Mouse (Mus musculus) embryo, embryonic 11.5 days (tissue): Measurements from ENCODE around the gene Zfp36l1.

Experiments used
- DNase-seq: peaks from one replicate; pipeline ENCODE4 v3.0.0-alpha.2; 2012; ENCODE audit warnings: low read depth, low spot score

The Zfp36l1 gene

GRCm38 (mm10) chr12:80131359-80132249 is 18.8 kb upstream of the Zfp36l1 start:
- no peak for DNase-seq

DNA sequence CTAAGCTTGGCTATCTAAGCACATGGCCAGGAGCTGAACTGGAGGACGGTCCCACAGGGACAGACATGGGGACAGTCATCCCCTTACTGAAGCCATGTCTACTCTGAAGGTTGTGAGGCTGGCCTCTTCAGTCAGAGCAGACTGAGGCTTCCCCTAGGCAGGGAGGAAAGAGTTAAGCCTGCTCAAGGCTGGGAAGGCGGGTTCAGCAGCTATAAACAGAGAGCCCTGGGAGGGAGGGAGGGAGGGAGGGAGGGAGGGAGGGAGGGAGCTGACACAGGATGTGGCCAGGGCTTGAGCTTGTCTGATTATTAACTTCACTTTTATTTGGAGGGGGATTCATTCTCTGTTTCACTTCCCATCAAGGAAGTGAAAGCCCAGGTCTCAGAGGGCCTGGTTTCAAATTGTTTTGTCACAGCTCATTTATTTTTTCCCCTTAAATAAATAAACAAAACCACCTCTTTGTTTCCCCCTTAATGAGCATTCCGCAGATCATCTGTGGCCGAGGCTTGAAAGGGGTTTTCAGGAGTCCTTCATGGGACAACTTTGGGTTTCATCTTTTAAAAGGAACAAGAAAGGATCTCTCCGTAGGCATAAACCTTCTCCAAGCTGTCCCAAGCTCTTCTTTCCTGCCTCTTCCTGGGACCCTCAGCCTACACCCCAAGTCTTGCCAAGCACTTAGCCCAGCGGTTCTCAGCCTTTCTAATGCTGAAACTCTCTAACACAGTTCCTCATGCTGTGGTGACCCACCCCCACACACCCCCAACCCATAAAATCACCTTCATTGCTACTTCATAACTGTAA is 17.9 kb upstream of the Zfp36l1 start:
- no peak for DNase-seq

GRCm38 (mm10) chr12:80129531-80129930 is 16.7 kb upstream of the Zfp36l1 start:
- no peak for DNase-seq

DNA sequence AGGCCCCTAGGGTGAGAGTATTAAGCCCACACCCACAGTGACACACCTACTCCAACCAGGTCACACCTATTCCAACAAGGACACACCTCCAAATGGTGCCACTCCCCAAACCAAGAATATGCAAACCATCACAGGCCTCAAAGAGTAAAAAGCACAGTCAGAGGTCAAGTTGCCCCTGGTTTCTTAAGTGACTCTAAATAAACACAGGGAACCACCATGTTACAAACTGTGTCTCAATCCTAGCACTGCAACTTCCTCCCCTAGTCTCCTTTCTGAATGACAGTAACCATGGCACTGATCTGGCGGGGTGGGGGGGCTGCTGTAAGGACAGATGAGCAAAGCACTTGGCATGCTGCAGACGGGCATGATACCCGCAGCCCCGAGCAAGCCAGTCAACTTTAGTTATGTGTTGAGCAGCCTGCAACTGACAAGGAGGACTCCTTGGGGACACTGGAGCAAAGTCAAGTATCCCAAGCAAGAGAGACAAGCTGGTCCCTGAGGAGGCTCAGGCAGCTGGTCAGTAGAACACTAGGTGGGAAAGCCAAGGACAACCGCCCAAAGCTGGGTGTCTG is 14.5 kb upstream of the Zfp36l1 start:
- DNase-seq = no peak

DNA sequence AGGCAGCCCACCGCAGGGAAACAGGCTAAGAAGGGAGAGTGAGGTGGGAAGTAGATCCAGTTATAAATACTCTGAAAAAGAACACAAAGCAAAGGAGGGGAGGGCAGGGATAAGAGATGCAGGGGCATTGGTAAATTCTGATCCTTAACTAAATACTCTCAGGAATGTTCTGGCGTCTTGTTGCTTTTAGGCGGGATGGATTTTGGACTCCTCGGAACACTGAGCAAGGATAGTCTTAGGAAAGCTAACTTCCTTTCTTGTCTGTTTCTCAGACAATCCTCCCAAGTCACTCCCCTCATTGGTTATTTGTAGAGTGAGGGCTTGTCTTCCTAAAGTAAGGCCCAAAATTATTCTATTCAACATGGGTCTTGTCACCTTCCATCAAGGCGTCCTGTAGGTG is 12.5 kb upstream of the Zfp36l1 start:
- no peak for DNase-seq

GRCm38 (mm10) chr12:80124756-80125155 is 11.9 kb upstream of the Zfp36l1 start:
- no peak for DNase-seq

GRCm38 (mm10) chr12:80124211-80124610 is 11.4 kb upstream of the Zfp36l1 start:
- no peak for DNase-seq

DNA sequence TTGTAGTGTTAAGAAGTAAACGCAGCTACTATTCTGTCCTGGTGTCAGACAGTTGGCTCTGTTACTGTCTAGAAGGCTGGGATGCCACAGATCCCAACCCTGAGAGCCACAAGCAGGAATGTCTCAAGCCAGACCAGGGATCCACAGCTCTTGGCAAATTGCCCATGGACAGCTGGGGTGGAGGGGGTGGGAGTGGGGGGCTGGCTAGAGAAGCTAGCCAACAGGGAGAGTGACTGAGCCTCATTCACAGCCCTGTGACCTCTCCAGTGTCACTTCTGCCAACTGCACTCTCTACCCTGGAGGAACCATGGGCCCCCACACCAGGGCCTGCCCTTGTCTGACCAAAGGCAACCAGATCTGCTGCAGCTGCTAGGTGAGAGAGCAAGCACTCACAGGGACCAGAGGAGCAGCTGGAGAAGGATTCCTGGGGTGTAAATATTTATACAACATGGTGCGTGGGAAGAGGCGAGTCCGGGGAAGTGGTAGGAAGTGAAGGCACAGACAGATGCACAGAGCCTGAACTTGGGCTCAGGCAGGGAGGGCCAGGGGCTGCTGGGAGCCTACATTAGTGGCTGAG is 10.5 kb upstream of the Zfp36l1 start:
- no peak for DNase-seq

DNA sequence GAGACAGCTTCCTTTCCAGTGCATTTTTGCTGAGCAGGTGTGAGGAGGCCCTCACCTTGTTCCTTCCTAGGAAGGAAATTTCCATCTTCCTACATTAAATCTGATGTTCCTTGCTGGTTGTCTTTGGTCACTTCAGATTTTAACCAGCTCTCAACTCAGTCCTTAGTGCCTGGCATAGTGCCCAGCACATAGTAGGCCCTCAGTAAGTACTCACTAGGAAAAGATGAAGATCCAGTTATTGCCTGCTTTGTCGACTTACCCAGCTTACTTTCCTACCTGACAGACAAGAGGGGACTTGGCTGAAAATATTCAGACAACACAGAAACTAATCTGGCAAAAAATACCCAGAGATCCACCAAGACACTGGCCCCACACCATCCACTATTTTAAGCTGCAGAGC is 8.6 kb upstream of the Zfp36l1 start:
- DNase-seq = no peak

DNA sequence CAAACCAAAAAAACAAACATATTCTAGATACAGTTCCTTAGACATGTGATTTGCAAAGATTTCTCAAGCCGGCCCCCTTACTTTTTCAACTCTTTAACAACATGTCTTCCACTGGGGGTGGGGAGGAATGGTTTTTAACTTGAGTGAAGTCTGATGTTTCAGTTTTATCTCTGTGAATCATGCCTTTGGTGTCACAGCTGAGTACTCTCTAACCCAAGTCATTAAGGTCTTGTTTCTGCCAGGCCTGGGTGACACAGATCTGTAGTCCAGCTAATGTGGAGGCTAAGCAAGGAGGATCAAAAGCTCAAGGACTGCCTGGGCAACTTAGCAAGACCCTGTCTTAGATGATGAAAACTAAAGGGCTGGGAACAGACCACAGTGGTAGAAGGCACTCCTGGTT is 5.8 kb upstream of the Zfp36l1 start:
- DNase-seq = no peak

GRCm38 (mm10) chr12:80116206-80117112 is 3.6 kb upstream of the Zfp36l1 start:
- no peak for DNase-seq

- no peak for DNase-seq
Measured at GRCm38 (mm10) chr12:80115863-80116194, 3.0 kb upstream of the Zfp36l1 start.

GRCm38 (mm10) chr12:80115142-80115862 is 2.5 kb upstream of the Zfp36l1 start:
- DNase-seq = no peak

DNA sequence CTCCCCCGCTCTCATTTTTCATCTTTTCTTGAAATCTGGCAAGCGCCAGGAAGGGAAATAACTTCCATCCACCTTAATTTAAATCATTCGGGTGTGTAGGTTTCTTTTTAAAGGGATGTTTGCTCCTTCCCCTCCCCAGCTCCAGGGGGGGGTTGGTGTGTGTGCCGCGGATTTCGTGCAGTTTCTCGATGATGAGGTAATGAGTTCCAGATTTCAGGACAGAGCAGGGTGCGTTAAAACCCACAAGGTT is 2.0 kb upstream of the Zfp36l1 start:
- no peak for DNase-seq

DNA sequence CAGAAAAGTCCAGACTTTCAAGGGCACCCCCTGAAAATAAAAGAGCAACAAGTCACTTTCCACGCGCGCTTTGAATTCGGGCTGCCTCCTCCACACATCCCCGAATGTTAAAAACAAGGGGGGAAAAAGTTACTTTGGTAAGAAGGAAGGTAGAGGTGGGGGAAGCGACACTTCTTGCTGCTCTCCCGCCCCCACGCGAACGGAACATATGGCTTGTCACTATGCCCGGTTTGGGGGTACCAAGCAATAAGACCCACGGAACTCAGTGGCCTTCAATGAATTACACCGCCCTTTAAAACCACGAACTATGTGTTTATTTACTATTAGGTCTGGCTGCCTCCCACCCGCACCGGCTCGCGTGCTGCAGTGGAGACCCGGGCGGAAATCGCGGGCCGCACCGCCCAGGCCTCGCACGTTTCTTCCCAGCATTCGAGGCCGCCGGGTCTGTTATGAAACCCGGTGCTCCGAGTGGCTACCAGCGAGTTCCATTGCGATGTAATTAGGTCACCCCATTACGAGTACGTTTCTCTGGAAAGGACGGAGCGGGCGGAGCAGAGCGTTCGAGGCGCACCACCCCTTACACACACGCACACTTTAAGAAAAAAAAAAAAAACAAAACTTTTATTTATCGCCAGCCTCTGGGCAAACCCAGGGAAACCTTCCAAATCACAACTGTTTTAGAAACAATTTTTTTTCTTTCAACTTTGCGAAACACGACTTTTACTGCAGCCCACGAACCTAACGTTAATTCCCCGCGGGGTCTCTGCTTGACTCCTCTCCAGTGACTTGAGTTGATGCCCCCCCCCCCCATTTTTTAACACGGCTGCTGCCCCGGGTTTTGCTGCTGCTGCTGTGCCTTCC is 1.4 kb upstream of the Zfp36l1 start:
- no peak for DNase-seq

- DNase-seq = no peak
Measured at GRCm38 (mm10) chr12:80113586-80114021, 791 bp upstream of the Zfp36l1 start.

DNA sequence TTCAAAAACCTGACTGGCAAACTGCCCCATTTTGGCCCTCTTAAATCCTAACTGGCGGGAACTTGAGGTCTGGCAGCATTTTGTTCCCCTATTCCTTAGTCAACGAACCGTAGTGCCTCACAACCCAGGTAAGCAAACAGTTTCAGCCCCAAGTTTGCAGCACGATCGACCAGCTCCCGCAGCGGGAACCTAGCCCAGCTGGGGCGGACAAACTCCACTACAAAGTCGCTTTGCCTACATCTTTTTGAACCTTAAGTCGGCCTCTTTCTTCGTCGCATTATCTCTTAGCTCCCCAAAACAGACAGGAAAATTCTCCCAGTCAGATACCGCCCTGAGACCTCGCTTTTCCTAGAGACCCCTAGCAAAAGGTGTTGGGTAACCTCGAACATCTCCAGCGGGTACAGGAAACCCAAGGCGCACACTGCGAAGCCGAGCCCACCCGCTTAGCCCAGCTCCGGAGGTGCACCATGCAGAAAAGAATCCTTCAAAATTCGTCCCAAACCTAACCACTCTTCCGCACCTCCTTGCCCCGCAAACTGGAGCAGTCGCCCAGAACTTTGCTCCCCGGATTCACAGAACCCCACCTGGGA is 647 bp downstream of the Zfp36l1 start:
- no peak for DNase-seq

GRCm38 (mm10) chr12:80111131-80112070 is 1.4 kb downstream of the Zfp36l1 start:
- DNase-seq = no peak
